18 mouse cellular contexts compared by ENCODE assay signal in genomic region chr9:23191431-23191830, GRCm38 (mm10).
"Had no signal": no experiment of that assay in that cellular context is flagged by ENCODE, and none has a peak within 500 bp of the region (broad histone marks: within the 10 kb centered on the region; RNA-seq: fewer than 3 reads in every experiment).

No protein-coding gene starts in this region.

- H3K36me3 ChIP-seq: limb, embryonic 13.5 days; liver, embryonic 15.5 days; lung, embryonic 15.5 days; midbrain, embryonic 10.5 days; neural tube, embryonic 12.5 days; stomach, embryonic 15.5 days had no signal

- H3K9me3 ChIP-seq: limb, embryonic 13.5 days; liver, embryonic 15.5 days; lung, embryonic 15.5 days; midbrain, embryonic 10.5 days; neural tube, embryonic 12.5 days; stomach, embryonic 15.5 days had no signal

- H3K27ac ChIP-seq: kidney, postnatal 0 days; limb, embryonic 13.5 days; liver, embryonic 15.5 days; midbrain, embryonic 10.5 days; neural tube, embryonic 12.5 days; stomach, embryonic 15.5 days had no signal

- H3K4me1 ChIP-seq: liver, embryonic 15.5 days; midbrain, embryonic 10.5 days; neural tube, embryonic 12.5 days; stomach, embryonic 15.5 days had no signal

- H3K4me3 ChIP-seq: limb, embryonic 13.5 days; liver, embryonic 15.5 days; lung, embryonic 15.5 days; midbrain, embryonic 10.5 days; neural tube, embryonic 12.5 days; stomach, embryonic 15.5 days had no signal

- ATAC-seq: intestine, postnatal 0 days had no signal

- H3K27me3 ChIP-seq: limb, embryonic 13.5 days; liver, embryonic 15.5 days; lung, embryonic 15.5 days; neural tube, embryonic 12.5 days; stomach, embryonic 15.5 days had no signal

- H3K4me2 ChIP-seq: limb, embryonic 13.5 days; liver, embryonic 11.5 days; liver, embryonic 15.5 days; lung, embryonic 15.5 days; neural tube, embryonic 12.5 days; stomach, embryonic 15.5 days had no signal

- DNase-seq: kidney, adult 9 months; kidney, postnatal 36 days; layer of hippocampus, adult 9-11 months; lung, postnatal 36 days; midbrain, embryonic 14.5 days; right cerebral cortex, postnatal 4 days; spleen, adult 18-20 months; thymus, adult 2 months; thymus, postnatal 25 days had no signal

- H3K9ac ChIP-seq: limb, embryonic 13.5 days; liver, embryonic 15.5 days; lung, embryonic 15.5 days; neural tube, embryonic 12.5 days; stomach, embryonic 15.5 days had no signal
